Mouse (Mus musculus) kidney, postnatal 10 days (tissue): ENCODE results near the gene Igf2r.

Experiments used
- DNase-seq: peaks from one replicate; pipeline ENCODE4 v3.0.0; 2021; ENCODE audit warnings: mixed read lengths

Gene Igf2r

GRCm38 (mm10) chr17:12769380-12769921 lies at the start of gene Igf2r:
Igf2r (minus strand) TSS chr17:12769664.
- DNase-seq, result peak; percentile 92

- DNase-seq, result no peak
Observed at GRCm38 (mm10) chr17:12815885-12816284, 46.4 kb upstream of the Igf2r start.

GRCm38 (mm10) chr17:12814502-12814901 lies 45.0 kb upstream of the Igf2r start:
- no peak for DNase-seq

- no peak for DNase-seq
Observed at GRCm38 (mm10) chr17:12810973-12811303, 41.5 kb upstream of the Igf2r start.

- peak; percentile 83 for DNase-seq
Observed at GRCm38 (mm10) chr17:12810103-12810972, 40.9 kb upstream of the Igf2r start.

- no peak for DNase-seq
Observed at GRCm38 (mm10) chr17:12808851-12809250, 39.4 kb upstream of the Igf2r start.

- no peak for DNase-seq
Observed at GRCm38 (mm10) chr17:12804584-12805445, 35.4 kb upstream of the Igf2r start.

- no peak for DNase-seq
Observed at GRCm38 (mm10) chr17:12801861-12802540, 32.5 kb upstream of the Igf2r start.

GRCm38 (mm10) chr17:12799368-12800275 lies 30.2 kb upstream of the Igf2r start:
- DNase-seq, result peak; percentile 47

- no peak for DNase-seq
Observed at GRCm38 (mm10) chr17:12798571-12798970, 29.1 kb upstream of the Igf2r start.

- no peak for DNase-seq
Observed at GRCm38 (mm10) chr17:12797427-12798029, 28.1 kb upstream of the Igf2r start.

- DNase-seq, result no peak
Observed at GRCm38 (mm10) chr17:12796633-12797032, 27.2 kb upstream of the Igf2r start.

- peak; percentile 80 for DNase-seq
Observed at GRCm38 (mm10) chr17:12793660-12794406, 24.4 kb upstream of the Igf2r start.

GRCm38 (mm10) chr17:12792422-12793206 lies 23.1 kb upstream of the Igf2r start:
- DNase-seq, result peak; percentile 76

GRCm38 (mm10) chr17:12791420-12791819 lies 22.0 kb upstream of the Igf2r start:
- peak; percentile 39 for DNase-seq

GRCm38 (mm10) chr17:12791079-12791406 lies 21.6 kb upstream of the Igf2r start:
- DNase-seq, result no peak

GRCm38 (mm10) chr17:12790353-12791078 lies 21.1 kb upstream of the Igf2r start:
- DNase-seq, result peak; percentile 34

GRCm38 (mm10) chr17:12782861-12783847 lies 13.7 kb upstream of the Igf2r start:
- DNase-seq, result peak; percentile 30
